Mouse (Mus musculus) ES-CJ7 (cell line): ENCODE results near the gene Spag9.

Source experiments
- DNase-seq: peaks from one replicate; pipeline ENCODE4 v3.0.0; 2011; ENCODE audit warnings: low read depth, low spot score

The Spag9 gene

DNA sequence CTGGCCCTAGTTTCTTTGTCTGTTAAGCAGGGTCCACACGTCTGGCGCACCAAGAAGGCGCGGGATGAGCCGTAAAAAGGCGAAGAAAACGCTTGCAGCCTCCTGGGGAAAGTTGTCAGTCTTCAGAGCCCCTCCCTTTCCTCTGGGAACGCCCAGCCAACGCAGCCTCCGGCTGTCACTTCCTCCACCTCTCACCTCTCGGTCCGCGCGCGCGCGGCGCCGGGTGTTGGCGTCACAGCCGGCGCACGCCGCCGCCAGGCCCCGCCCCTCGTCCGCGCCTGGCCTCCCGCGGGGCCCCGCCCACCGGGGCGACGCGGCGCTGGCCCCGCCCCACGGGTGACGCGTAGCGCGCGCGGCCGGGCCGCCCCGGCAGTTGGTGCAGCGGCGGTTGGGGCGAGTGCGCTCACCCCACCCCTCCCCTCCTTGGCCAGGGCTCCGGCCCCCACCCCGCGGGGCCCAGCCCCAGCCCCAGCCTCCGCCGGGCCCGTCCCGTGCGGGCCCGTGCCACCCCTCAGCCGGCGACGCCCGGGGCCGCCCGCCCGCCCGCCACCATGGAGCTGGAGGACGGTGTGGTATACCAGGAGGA lies at the start of gene Spag9:
Gene Spag9 (plus strand): TSS at position 372 of the 586 bp plus-strand sequence.
- peak; percentile 93 for DNase-seq

DNA sequence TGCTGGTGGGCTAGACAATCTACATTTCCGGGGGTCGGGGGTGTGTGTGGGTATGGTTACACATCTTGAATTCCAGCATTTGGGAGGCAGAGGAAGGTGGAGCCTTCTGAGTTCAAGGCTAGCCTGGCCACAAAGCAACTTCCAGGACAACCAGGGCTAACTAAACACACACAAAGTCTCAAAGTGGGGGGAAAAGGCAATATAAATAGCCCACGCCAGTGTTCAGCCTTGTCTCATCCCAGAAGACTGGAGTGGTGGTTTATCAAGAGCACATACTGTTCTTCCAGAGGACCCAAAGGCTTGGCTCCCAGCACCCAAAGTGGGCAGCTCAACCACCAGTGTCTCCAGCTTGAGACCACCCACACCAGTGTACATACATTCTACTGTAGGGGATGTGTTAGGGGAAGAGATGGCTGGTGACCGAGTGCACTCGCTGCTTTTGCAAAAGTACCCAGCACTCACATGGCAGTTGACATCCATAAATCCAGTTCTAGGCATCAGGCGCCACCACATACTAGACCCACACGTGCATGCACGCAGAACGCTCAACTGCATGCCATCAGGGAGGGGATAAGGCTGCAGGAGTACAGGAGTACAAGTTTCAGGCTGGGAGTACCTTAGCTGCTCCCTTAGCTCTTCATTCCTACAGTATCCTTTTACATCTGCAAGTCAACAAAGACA lies 46.9 kb upstream of the Spag9 start:
- DNase-seq, result no peak

DNA sequence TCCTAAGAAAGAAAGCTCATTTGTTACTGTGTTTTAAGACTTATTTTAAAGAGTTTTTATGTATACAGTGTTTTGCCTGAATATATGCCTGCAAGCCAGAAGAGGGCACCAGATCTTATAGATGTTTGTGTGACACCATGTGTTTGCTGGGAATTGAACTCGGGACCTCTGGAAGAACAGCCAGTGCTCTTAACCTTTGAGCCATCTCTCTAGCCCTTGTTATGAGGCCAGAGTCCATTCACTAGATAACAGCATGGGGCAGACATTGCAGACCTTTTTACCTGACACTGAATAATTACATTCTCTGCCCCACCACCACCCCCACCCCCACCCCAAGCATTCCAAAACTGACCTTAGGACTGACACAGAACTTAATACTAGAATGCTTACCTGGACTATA lies 45.8 kb upstream of the Spag9 start:
- no peak for DNase-seq

DNA sequence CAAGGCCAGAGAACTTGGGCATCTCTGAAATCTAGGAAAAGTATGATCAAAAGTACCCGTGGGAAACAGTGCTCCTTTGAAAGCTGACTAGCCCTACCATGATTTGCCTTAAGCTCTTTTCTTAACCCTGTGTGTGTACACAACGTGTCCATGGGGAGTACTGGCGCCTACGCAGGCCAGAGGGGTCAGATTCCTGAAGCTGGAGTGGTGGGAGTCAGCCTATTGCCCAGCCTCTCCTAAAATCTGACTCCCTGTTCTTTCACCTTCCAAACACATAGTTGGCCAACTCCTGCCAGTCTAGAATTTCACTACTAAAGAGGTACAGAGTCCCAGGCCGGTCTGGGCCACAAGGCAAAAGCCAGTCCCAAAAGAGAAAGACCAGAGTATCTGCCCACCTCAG lies 43.5 kb upstream of the Spag9 start:
- DNase-seq, result no peak

DNA sequence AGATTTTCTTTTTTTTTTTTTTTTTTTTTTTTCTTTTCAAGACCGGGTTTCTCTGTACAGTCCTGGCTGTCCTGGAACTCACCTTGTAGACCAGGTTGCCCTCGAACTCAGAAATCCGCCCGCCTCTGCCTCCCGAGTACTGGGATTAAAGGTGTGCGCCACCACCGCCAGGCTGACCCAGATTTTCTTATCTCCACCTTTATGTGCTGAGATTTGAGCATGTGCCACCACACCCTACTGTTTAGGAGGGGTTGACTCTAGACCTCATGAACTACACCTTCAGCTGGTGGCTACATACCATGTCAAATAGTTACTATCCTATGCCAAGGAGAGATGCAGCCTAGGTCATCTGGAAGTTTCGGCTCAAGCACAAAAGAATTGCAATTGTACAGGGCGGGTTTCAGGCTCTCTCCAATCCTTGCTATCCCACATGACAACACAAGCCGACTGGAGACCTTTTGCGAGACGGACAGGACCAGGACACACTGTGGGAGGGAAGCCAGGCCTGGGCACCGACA lies 41.1 kb upstream of the Spag9 start:
- no peak for DNase-seq

DNA sequence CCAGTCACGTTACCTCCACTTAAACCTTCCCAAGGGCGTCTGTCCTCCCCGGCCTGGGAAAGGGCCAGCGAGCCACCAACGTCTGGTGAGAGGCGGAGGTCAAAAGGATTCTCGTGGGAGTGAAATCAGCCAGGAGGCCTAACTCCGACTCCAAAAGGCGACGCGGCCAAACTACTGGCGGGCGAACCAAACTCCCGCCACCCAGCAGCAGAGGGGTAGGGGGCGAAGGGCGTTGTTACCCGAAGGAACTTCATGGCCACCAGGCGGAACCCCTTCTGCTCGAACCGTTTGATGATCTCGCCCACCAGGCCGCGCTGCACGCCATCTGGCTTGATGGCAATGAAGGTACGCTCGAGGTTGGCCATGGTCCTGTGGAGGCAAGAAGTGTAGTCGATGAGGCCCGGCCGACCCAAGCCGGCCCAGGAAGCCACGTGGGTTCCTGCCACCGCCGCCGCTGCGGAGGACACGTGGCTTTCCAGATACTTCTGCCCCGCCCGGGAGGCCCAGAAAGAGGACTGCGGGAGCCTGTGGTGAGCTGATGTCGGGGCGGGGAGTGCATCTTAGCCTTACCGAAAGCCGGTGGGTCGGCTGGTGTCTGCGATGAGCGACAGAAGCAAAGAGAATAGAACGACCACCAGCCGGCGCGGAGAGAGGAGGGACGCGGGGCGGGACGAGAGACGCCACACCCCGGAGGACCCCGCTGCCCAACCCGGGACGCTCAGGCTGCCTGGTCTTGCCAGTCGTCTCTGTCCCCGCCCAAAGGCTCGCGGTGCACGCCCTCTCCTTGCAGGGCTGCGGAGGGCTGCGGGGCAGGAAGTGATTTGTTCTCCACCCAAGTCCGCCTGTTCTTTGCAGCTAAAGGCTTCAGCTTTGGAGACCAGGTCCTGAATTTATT lies 40.4 kb upstream of the Spag9 start:
- peak; percentile 94 for DNase-seq

DNA sequence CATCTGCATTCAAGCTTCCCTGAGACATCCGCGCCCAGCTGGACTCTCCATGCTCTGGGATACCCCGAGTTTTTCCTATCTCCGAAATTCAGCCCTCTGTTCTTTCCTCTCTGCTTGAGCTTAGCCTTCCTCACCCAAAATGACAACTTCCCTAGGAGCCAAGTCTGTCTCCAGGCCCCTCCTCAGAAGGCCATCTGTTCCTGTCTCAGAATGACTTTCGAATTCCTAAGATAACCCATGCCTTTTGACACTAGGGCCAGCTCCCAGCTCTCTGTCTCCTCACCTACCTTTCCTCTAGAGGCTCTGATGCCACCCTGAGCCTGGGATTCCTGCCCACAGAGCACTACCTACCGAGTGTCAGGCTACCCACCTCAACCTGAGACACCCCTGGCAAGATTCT lies 39.7 kb upstream of the Spag9 start, which contains the start of gene Nme2:
Gene Nme2 (minus strand): TSS at position 101 of the 400 bp plus-strand sequence.
- no peak for DNase-seq

DNA sequence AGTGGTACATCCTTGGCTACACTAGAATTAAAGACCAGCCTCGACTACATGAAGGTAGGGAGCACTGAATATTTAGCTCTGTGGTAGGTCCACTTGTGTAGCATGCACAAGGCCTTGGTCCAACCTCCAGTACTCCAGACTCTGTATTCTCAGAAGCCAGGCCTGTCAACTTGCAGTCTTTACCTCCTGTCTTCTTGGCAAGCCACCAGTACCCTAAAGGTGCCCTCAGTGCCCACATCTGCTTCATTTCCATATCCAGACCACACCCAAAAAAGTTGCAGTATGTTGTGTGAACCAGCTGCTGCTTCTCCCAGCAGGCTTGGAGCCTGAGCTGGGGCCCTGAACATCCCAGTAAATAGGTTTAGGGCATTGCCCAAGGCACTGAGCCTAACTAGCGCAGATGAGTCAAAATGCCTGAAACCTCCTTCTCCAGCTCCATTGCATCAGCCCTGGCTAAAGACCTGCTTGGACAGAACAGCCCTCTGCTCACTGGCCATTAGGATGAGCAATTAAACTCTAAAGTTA lies 38.8 kb upstream of the Spag9 start:
- no peak for DNase-seq

DNA sequence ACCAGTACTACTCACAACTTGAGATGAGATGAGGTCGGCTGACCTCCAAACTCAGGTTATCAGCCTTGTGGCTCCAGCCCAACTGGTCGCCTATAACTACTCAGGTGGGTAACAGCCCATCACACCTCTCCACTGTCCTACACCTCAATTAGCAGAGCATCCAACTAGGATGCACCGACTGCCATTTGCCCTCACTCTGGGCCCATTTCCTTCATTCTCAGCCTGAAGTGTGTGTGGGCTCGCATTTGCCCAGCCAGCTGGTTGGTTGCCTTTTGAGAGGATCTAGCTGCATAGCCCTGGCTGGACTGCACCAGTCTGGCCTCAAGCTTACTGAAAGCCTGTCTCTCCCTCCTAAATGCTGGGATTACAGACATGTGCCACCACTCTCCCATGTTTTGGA lies 38.1 kb upstream of the Spag9 start:
- DNase-seq, result no peak

DNA sequence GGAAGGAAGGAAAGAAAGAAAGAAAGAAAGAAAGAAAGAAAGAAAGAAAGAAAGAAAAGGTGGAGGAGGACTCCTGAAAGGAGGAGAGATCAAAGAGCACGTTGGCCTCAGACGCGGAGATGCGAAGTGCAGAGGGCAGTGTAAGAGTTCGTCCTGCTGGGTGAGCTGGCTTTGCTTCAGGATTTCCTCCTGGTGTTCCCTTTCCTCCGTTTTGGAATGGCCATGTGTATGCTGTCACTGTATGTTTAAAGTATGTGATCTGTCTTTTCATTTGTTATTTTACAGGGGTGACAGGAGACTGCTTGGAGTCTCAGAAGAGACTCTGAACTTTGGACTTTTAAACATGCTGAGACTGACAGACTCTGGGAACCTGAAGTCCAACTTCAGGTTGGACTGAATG lies 34.4 kb upstream of the Spag9 start:
- no peak for DNase-seq

DNA sequence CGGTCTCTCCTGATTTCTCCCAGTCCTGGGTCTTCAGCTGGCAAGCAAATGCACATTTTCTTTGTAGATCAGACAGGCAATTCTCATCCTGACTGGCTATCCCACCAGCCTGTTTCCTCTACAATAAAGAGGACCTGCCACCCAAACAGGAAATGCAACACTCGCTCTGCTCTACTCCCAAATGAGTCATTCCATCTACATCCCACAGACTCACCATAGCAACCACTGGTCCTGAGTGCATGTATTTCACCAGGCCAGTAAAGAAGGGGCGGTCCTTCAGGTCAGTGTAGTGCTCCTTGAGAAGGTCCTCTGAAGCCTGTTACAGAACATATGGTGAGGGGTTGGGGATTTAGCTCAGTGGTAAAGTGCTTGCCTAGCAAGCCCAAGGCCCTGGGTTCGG lies 32.9 kb upstream of the Spag9 start:
- no peak for DNase-seq

DNA sequence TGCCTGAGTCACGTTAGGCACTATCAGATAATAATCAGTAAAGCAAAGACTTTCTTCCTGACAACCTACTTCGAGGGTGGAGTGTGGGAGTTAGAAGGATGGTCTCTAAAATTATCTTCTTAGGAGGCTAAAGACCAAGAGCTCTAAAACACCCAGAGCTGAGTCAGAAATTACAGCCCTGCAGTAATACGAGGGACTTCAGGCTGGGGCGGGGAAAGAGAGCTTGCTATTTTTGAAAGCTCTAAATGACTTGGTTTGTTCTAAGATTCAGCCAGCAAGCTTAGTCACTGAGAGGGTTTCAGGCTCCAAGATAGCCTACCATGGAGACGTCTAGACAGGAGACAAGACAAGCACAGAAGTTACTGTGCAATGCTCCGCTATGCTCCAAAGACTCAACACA lies 30.5 kb upstream of the Spag9 start:
- no peak for DNase-seq

DNA sequence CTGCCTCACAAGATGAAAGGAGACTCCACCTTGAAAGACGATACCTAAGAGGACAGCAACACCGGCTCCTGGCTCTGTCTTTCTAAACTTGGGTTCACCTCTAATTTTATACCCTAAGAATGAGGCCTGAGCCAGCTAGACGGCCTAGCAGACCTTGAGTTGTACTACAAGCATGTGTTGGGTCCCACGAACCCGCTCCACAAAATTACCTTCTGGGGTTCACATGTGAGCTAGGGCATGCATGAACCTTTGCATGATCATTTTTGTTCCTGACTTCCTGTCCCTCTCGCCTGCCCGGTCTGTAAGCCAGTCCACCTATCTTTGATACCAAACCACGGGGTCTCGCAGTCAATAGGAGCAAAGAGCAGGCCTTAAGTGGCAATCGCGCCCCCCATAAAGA lies 28.5 kb upstream of the Spag9 start:
- no peak for DNase-seq

DNA sequence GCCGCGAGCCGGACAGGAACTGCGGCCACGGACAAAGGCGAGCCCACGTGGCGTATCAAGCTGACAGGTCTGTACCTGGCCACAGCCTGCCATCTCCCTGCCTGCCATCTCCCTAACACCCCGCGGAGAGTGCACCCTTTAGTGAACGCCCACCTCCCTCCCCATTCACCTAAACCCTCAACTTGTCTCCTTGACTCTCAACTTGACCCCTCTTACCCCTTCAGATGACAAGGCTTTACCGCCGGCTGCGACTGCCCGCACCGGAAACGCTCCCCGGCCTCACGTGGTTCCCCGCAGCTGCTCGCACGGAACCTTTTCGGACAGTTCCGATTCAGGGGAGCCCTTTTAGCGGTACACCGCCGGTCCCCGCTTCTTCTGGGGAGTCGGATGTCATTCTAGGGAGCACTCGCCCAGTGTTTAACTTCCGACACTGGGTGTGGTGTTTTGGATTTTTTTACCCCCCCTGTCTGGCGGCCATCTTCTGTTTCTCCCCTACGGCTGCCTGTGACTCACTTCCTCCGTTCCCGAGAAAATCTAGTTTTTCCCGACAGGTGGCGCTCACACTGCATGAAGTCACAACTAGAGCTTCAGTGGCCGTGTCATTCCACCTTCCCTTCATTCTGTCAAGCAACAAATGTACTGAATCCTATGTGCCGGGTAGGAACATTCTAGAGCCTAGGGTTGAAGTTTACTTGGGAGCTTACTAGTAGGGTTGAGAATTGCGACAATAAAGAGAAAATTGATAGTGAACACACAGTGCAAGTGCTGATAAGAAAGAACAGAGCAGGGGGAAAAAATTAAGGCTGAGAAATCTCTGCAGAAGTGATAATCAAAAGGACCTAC lies 27.7 kb upstream of the Spag9 start, which contains the start of the genes Gm20390 and Nme1:
Gene Gm20390 (minus strand): TSS at position 289 of the 843 bp plus-strand sequence.
Gene Nme1 (minus strand): TSS at position 517 of the 843 bp plus-strand sequence.
- peak; percentile 98 for DNase-seq

DNA sequence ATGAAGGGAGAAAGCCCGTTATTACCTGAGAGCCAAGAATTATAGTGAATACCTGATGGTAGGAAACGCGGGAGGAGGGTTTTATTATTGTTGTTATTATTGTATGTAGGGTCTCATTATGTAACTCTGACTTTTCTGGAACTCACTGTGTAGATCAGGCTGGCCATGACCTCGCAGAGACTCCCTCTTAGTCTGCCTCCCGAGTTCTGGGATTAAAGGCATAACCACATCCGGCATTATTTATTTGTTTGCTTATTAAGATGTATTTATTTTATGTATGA lies 27.1 kb upstream of the Spag9 start:
- no peak for DNase-seq

DNA sequence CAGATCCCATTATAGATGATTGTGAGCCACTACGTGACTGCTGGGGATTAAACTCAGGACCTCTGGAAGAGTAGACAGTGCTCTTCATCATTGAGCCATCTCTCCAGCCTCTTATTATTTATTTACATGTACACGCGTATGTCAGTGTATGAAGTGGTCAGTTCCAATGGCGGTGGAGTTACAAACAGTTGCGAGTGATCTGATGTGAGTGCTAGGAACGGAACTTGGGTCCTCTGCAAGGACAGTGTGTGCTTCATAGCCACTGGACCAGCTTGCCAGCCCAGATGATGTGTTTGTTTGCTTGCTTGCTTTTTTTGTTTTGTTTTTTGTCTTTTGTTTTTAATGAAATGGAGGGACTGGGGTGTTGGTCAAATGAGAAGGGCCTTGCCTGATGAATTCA lies 26.7 kb upstream of the Spag9 start:
- no peak for DNase-seq

DNA sequence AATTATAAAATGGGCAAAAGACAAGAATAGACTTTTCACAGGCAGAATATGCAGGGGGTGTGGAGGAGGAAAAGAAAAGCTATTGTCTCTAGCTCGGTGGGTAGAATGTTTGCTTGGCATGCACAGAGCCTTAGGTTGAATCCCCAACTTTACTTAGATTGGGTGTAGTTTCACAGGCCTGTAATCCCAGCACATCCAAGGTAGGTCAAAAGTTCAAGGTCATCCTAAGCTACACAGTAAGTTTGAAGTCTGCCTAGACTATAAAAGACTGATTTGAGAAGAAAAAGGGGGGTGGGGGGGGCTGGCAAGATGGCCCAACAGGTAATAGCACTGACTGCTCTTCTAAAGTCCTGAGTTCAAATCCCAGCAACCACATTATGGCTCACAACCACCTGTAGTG lies 26.1 kb upstream of the Spag9 start:
- DNase-seq, result peak; percentile 59

DNA sequence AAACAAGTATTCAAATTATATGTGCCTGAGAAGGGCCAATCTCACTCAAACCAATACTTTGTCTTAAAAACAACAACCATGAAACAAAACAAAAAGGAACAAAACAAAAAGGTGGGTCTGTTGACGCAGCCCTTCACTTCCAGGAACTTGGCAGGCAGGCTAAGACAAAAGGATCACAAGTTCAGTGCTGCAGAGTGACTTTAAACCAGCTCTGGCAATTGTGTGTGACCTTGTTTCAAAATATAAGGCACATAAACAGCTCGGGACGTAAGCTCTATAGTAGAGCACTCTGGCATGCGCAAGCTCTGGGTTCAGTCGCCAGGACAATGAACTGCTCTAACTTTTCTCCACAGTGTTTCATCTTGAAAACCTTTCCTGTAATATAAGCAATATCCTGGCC lies 22.9 kb upstream of the Spag9 start:
- peak; percentile 69 for DNase-seq

DNA sequence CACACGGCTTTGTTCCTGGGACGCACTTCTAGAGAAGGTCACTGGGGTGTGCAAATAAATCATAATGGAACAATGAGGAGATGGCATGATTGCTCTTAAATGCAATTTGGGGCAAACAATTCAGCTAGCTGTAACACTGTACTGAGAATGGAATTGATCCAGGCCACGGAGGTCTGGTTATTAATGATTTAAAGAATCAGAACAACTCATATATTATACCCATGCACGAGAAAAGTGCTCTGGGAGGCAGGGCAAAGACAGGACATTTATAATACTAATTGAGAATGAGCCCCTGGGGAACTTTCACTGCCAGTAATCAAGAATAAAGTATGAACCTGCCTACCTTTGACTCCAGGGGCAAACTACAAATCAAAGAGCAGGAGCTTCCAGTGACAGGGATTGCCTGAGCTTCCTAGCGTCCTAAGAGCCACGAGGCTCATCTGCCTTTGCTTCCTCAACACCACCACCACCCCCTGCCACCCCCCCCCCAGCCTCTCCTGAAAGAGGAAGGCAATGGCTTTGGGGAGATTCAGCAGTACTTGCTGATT lies 16.3 kb upstream of the Spag9 start:
- DNase-seq, result no peak

DNA sequence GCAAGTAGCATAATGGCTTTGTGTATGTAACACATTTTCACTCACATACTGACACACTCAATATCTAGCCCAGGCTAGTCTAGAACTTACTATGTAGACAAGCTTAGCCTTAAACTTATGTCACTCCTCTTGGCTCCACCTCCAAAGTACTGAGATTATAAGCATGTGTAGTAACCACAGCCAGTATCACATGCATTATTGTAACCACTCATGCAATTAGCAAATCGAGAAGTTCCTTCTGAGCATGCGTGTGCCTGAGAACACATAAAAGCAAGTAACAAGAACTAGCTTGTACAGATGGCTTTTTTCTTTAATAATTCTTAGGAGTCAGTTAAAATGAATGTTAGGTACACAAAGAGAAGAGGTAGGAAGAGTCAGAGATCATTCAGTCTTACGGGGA lies 11.3 kb upstream of the Spag9 start:
- no peak for DNase-seq

DNA sequence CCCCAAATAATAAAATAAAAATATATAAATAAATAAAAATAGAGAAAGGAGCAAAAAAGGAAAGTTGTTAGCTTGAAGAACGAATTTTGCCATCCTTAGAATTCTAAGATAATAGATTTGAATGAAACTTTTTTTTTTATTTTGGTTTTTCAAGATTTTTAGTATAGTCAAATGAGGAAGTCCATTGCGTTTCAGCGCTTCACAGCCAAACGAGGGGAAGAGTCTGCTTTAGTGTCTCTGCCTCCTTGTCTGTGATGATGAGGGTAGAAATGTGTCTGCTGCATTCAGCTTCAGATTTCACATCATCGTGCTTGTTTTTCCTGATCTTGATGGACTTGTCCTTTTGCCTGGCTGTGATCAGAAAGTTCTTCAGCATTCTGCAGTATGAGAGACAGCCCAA lies 10.6 kb upstream of the Spag9 start:
- DNase-seq, result no peak
